8 mouse cellular contexts compared by ENCODE assay signal in the genomic region with DNA sequence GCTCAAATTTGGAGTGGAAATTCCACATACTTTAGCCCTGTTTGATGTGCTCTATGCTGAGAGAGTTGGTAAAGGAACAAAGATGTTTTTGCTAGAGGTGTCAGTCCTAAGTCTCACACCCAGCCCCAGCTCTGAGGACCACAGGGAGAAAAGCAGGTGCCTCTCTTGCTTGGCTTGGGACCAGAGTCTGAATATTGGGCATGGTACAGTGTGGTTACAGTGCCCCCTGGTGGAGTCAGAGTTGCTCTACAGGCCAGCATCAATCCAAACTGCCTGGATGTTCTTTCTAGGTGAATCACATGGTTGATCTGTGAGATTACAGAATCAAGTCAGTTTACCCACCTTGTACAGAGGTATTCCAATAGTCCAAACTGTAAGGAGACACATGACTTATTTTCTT. TPM values are rescaled to one million over a fixed set of nuclear protein-coding genes. Genes with fewer than 3 reads are reported as not detected.
DNase-seq lines count a peak whose midpoint lies in the region; ATAC-seq and TF ChIP-seq lines count a peak whose summit lies in the region.

No protein-coding gene starts in this region.

- no peaks in the 10 kb centered on the region for H3K9me3 ChIP-seq in kidney, embryonic 15.5 days (replicated peaks)
- H3K9me3 ChIP-seq in intestine, embryonic 15.5 days: no peaks in the 10 kb centered on the region
- no peaks in the 10 kb centered on the region for H3K9me3 ChIP-seq in limb, embryonic 10.5 days (replicated peaks)

- peak; percentile 98 for TF ChIP-seq CTCF in kidney, adult 2 months (conservative IDR thresholded peaks at IDR 0.05; ENCODE audit: insufficient read depth, insufficient read length, low read depth, low read length)

- no peaks in the 10 kb centered on the region for H3K4me1 ChIP-seq in kidney, adult 2 months (ENCODE audit: control insufficient read depth, insufficient read depth, low read length)
- H3K4me1 ChIP-seq in kidney, embryonic 15.5 days: no peaks in the 10 kb centered on the region
- no peaks in the 10 kb centered on the region for H3K4me1 ChIP-seq in intestine, embryonic 15.5 days (replicated peaks)
- H3K4me1 ChIP-seq in limb, embryonic 10.5 days: no peaks in the 10 kb centered on the region

- H3K36me3 ChIP-seq in kidney, adult 2 months (ENCODE audit: control insufficient read depth, insufficient read depth, low read length): no peaks in the 10 kb centered on the region
- H3K36me3 ChIP-seq in kidney, embryonic 15.5 days: peaks cover 41% of the 10 kb centered on the region
- H3K36me3 ChIP-seq in intestine, embryonic 15.5 days: peaks cover 5% of the 10 kb centered on the region; the same call in 1 of the 2 replicates
- H3K36me3 ChIP-seq in limb, embryonic 10.5 days: peaks cover 47% of the 10 kb centered on the region
- H3K36me3 ChIP-seq in splenic B cell, adult 2 months (ENCODE audit: control insufficient read depth, insufficient read depth, low read length, poor library complexity, severe bottlenecking): no peaks in the 10 kb centered on the region

- ATAC-seq in kidney, embryonic 15.5 days (replicated peaks; ENCODE audit: low FRiP score): no peak
- peak; percentile 53; the same call in 1 of the 2 replicates for ATAC-seq in intestine, embryonic 15.5 days
- ATAC-seq in monocyte, adult 5-6 weeks (replicated peaks; ENCODE audit: insufficient number of reproducible peaks, low FRiP score, low TSS enrichment, poor library complexity, severe bottlenecking): peak; percentile 95

- peak; percentile 84 for DNase-seq in kidney, adult 2 months
- peak; percentile 94 for DNase-seq in cerebellum, postnatal 14 days
- DNase-seq in frontal cortex, postnatal 25 days (ENCODE audit: low spot score in 2 of 2): peak; percentile 63 to 77
- peak; percentile 81 for DNase-seq in limb, embryonic 10.5 days (ENCODE audit: low spot score)
- peak; percentile 90 for DNase-seq in splenic B cell, adult 2 months (ENCODE audit: low read depth, low spot score)

- no peak overlapping the region for H3K9ac ChIP-seq in kidney, embryonic 15.5 days
- H3K9ac ChIP-seq in intestine, embryonic 15.5 days: no peak overlapping the region

- no peak overlapping the region for H3K27ac ChIP-seq in kidney, adult 2 months (ENCODE audit: insufficient read depth, low read depth, low read length)
- no peak overlapping the region for H3K27ac ChIP-seq in kidney, embryonic 15.5 days
- no peak overlapping the region for H3K27ac ChIP-seq in intestine, embryonic 15.5 days
- H3K27ac ChIP-seq in limb, embryonic 10.5 days: no peak overlapping the region

- H3K4me2 ChIP-seq in kidney, embryonic 15.5 days: no peak overlapping the region
- H3K4me2 ChIP-seq in intestine, embryonic 15.5 days (replicated peaks): no peak overlapping the region

- TF ChIP-seq POLR2A in kidney, adult 2 months (IDR thresholded peaks at IDR 0.05; ENCODE audit: low read depth, low read length): no peak

- no peaks in the 10 kb centered on the region for H3K27me3 ChIP-seq in kidney, adult 2 months (replicated peaks; ENCODE audit: control insufficient read depth, insufficient read depth, low read length)
- H3K27me3 ChIP-seq in kidney, embryonic 15.5 days: no peaks in the 10 kb centered on the region
- no peaks in the 10 kb centered on the region for H3K27me3 ChIP-seq in intestine, embryonic 15.5 days (replicated peaks)
- H3K27me3 ChIP-seq in limb, embryonic 10.5 days (ENCODE audit: low read depth, poor library complexity, severe bottlenecking): no peaks in the 10 kb centered on the region
- no peaks in the 10 kb centered on the region for H3K27me3 ChIP-seq in splenic B cell, adult 2 months (ENCODE audit: control insufficient read depth, insufficient read depth, low read length, poor library complexity, severe bottlenecking)

- no peak overlapping the region for H3K4me3 ChIP-seq in kidney, adult 2 months (ENCODE audit: insufficient read depth, low read depth, low read length)
- no peak overlapping the region for H3K4me3 ChIP-seq in kidney, embryonic 15.5 days (replicated peaks)
- no peak overlapping the region for H3K4me3 ChIP-seq in intestine, embryonic 15.5 days (replicated peaks)
- no peak overlapping the region for H3K4me3 ChIP-seq in limb, embryonic 10.5 days

RNA-seq across cellular contexts. Expression of a gene that starts 10.8 kb away (rescaled TPM):
- polyA plus RNA-seq in kidney, adult 2 months (2012; rRNA removed): 8.0 and 8.4 TPM in 2 replicates
- polyA plus RNA-seq in kidney, embryonic 15.5 days (2015; fragmentation: Nextera tagmentation; extraction: Ambion mirVana): 17.0 and 18.9 TPM in 2 replicates
- 14.2 and 15.5 TPM in 2 replicates for polyA plus RNA-seq in intestine, embryonic 15.5 days (2015; fragmentation: Nextera tagmentation; extraction: Ambion mirVana)
- polyA plus RNA-seq in limb, embryonic 10.5 days (2016; fragmentation: Nextera tagmentation; extraction: Ambion mirVana): 22.8 and 23.2 TPM in 2 replicates
- total RNA-seq in monocyte, adult 5-6 weeks (2017): 25.7 to 34.8 TPM (median 33.9 TPM) in 3 replicates

RNA-seq across cellular contexts. Expression of a gene that starts 16.7 kb away (rescaled TPM):
- 0.06 TPM in 1 of 2 replicates, not detected in the other for polyA plus RNA-seq in kidney, adult 2 months (2012; rRNA removed)
- polyA plus RNA-seq in kidney, embryonic 15.5 days (2015; fragmentation: Nextera tagmentation; extraction: Ambion mirVana): 0.18 TPM in 1 of 2 replicates, not detected in the other
- not detected in 2 replicates for polyA plus RNA-seq in intestine, embryonic 15.5 days (2015; fragmentation: Nextera tagmentation; extraction: Ambion mirVana)
- 0.21 TPM in 1 of 2 replicates, not detected in the other for polyA plus RNA-seq in limb, embryonic 10.5 days (2016; fragmentation: Nextera tagmentation; extraction: Ambion mirVana)
- total RNA-seq in monocyte, adult 5-6 weeks (2017): 1.2 to 2.1 TPM (median 1.3 TPM) in 3 replicates

RNA-seq across cellular contexts. Expression of a gene that starts 31.3 kb away (rescaled TPM):
- polyA plus RNA-seq in kidney, adult 2 months (2012; rRNA removed): 10.2 and 11.6 TPM in 2 replicates
- 20.5 and 23.3 TPM in 2 replicates for polyA plus RNA-seq in kidney, embryonic 15.5 days (2015; fragmentation: Nextera tagmentation; extraction: Ambion mirVana)
- polyA plus RNA-seq in intestine, embryonic 15.5 days (2015; fragmentation: Nextera tagmentation; extraction: Ambion mirVana): 16.2 and 17.5 TPM in 2 replicates
- 23.3 and 23.7 TPM in 2 replicates for polyA plus RNA-seq in limb, embryonic 10.5 days (2016; fragmentation: Nextera tagmentation; extraction: Ambion mirVana)
- 4.4 to 16.1 TPM (median 14.3 TPM) in 3 replicates for total RNA-seq in monocyte, adult 5-6 weeks (2017)

RNA-seq across cellular contexts. Expression of a gene that starts 36.2 kb away (rescaled TPM):
- polyA plus RNA-seq in kidney, adult 2 months (2012; rRNA removed): 18.6 and 19.5 TPM in 2 replicates
- polyA plus RNA-seq in kidney, embryonic 15.5 days (2015; fragmentation: Nextera tagmentation; extraction: Ambion mirVana): 6.5 and 7.3 TPM in 2 replicates
- 6.0 and 6.2 TPM in 2 replicates for polyA plus RNA-seq in intestine, embryonic 15.5 days (2015; fragmentation: Nextera tagmentation; extraction: Ambion mirVana)
- polyA plus RNA-seq in limb, embryonic 10.5 days (2016; fragmentation: Nextera tagmentation; extraction: Ambion mirVana): 7.9 TPM in 2 replicates
- total RNA-seq in monocyte, adult 5-6 weeks (2017): 69.7 to 114 TPM (median 95.6 TPM) in 3 replicates

RNA-seq across cellular contexts. Expression of a gene that starts 43.3 kb away (rescaled TPM):
- 0.05 and 0.10 TPM in 2 replicates for polyA plus RNA-seq in kidney, adult 2 months (2012; rRNA removed)
- polyA plus RNA-seq in kidney, embryonic 15.5 days (2015; fragmentation: Nextera tagmentation; extraction: Ambion mirVana): not detected in 2 replicates
- not detected in 2 replicates for polyA plus RNA-seq in intestine, embryonic 15.5 days (2015; fragmentation: Nextera tagmentation; extraction: Ambion mirVana)
- polyA plus RNA-seq in limb, embryonic 10.5 days (2016; fragmentation: Nextera tagmentation; extraction: Ambion mirVana): not detected in 2 replicates
- 0.96 to 1.7 TPM (median 0.97 TPM) in 3 replicates for total RNA-seq in monocyte, adult 5-6 weeks (2017)
